Mouse (Mus musculus) neural tube, embryonic 15.5 days (tissue): Measurements from ENCODE around the gene Fmnl2. TPM values are rescaled to one million over a fixed set of nuclear protein-coding genes. Genes with fewer than 3 reads are reported as not detected.

Source experiments
- ATAC-seq: fragments of 200-750 bp; cut with Nextera tagmentation; 2 replicates; pipeline ENCODE4 v1.8.0; 2017; ENCODE audit warnings: mild to moderate bottlenecking, moderate TSS enrichment, moderate library complexity; ENCODE audit not compliant: low FRiP score
- H3K27ac ChIP-seq: fragments of 300-500 bp; sonication (generic); replicated peaks from 2 replicates; pipeline ENCODE4 v1.5.1; 2015; ENCODE audit warnings: mild to moderate bottlenecking, inconsistent platforms
- H3K27me3 ChIP-seq: fragments of 300-500 bp; sonication (generic); replicated peaks from 2 replicates; pipeline ENCODE4 v1.6.1; 2015; ENCODE audit warnings: inconsistent platforms
- H3K36me3 ChIP-seq: fragments of 300-500 bp; sonication (generic); 2 replicates; pipeline ENCODE4 v1.6.1; 2015; ENCODE audit warnings: inconsistent platforms
- H3K4me1 ChIP-seq: fragments of 300-500 bp; sonication (generic); 2 replicates; pipeline ENCODE4 v1.6.1; 2015; ENCODE audit warnings: inconsistent platforms
- H3K4me2 ChIP-seq: fragments of 300-500 bp; sonication (generic); 2 replicates; pipeline ENCODE4 v1.6.1; 2015; ENCODE audit warnings: inconsistent platforms, mild to moderate bottlenecking, moderate library complexity
- H3K4me3 ChIP-seq: fragments of 300-500 bp; sonication (generic); replicated peaks from 2 replicates; pipeline ENCODE4 v1.5.1; 2015; ENCODE audit warnings: mild to moderate bottlenecking, inconsistent platforms
- H3K9ac ChIP-seq: fragments of 300-500 bp; sonication (generic); replicated peaks from 2 replicates; pipeline ENCODE4 v1.6.1; 2015; ENCODE audit warnings: mild to moderate bottlenecking, inconsistent platforms
- H3K9me3 ChIP-seq: fragments of 300-500 bp; sonication (generic); replicated peaks from 2 replicates; pipeline ENCODE4 v1.6.1; 2016; ENCODE audit warnings: inconsistent platforms
- WGBS: fragments of 180-500 bp; shearing (Covaris S2); methylation state at CpG from one replicate; pipeline ENCODE4 v1.1.7; 2015; ENCODE audit warnings: mixed read lengths; 5-methylcytosine and 5-hydroxymethylcytosine counted together
- polyA plus RNA-seq: library from polyadenylated mRNA; unstranded; fragments of >200 nt; fragmentation: Nextera tagmentation; extraction: Ambion mirVana; gene quantifications from 2 replicates; pipeline ENCODE4 v1.2.1, GENCODE M21; 2015

Gene Fmnl2
- polyA plus RNA-seq, 1 experiment from 2014 or later: 8.8 TPM

DNA sequence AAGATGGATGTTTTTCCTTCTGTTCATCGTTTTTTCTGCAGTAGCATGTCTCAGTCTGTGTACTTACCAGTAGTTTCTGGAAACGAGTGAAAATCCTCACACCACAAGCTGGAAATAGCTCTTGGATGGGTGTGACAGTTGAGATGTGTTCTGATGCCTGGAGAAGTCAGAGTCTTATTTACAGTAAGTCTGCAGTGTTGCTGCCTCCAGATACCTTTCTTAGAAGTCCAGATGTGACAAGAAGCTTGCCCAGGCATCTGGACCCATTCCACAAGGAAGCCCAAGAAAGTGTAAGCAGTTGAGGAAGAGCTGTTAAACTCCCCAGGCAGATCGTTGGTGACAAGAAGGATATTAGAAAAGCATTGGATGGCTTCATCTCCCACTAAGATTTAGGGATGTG is 102.3 kb downstream of the Fmnl2 start:
- H3K4me1 ChIP-seq: peaks cover 55% of the 10 kb centered on the region

DNA sequence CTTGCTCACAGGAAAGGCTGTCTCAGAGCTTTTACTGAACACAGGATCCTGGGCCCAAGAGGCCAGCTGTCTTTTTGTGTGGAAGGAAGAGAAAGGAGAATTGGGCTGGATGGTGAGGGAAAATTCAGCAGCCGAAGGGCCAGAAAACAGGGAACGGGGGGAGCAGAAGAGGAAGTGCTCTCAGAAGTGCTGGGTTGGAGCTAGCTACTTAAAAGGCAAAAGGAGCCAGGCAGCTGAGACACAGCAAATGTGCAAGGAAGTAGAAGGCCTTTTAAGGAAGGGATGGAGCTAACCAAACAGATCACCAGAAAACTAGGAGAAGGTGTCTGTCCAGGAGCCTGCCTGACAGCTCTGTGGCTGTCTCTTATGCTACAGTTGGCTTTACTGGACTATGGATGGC is 103.0 kb downstream of the Fmnl2 start:
- Histone ChIP-seq H3K9me3 (no peaks in the 10 kb centered on the region), H3K9ac (no peak overlapping the region), H3K4me2 (no peak overlapping the region), H3K27ac (no peak overlapping the region), H3K4me1 (peaks cover 59% of the 10 kb centered on the region), H3K4me3 (no peak overlapping the region), H3K27me3 (no peaks in the 10 kb centered on the region), H3K36me3 (no peaks in the 10 kb centered on the region)
- no peak for ATAC-seq
- 56% methylated on average over 2 of the region's 2 CpGs for WGBS

More for the DNA sequence above, 102.3 kb downstream of the Fmnl2 start:
- no peak overlapping the region for H3K4me3 ChIP-seq
- no peaks in the 10 kb centered on the region for H3K36me3 ChIP-seq
- H3K27ac ChIP-seq: no peak overlapping the region
- H3K9ac ChIP-seq: no peak overlapping the region
- H3K9me3 ChIP-seq: no peaks in the 10 kb centered on the region
- no peak for ATAC-seq
- H3K4me2 ChIP-seq: no peak overlapping the region
- 41% methylated on average over 3 of the region's 3 CpGs for WGBS
- no peaks in the 10 kb centered on the region for H3K27me3 ChIP-seq

DNA sequence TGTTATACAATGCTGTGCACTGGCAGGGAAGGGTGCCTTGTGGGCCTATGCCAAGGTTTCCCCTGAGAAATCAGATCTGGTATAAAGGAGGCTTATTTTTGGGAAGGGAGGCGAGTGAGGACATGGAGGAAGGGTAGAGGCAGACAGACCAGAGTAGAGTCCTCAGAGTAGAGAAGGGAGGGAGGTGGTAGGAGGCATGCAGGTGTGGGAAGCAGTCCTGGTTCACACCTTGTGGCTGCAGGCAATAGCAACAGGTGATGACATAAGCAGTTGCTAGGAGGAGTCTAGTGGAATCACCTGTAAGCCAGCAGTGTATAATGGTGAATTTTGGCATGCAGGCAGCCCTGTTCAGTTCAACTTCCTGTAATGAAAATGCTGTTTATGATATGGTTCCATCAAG is 105.8 kb downstream of the Fmnl2 start:
- H3K4me3 ChIP-seq: no peak overlapping the region
- peaks cover 68% of the 10 kb centered on the region for H3K4me1 ChIP-seq
- no peak overlapping the region for H3K4me2 ChIP-seq
- no peak for ATAC-seq
- H3K9me3 ChIP-seq: no peaks in the 10 kb centered on the region
- WGBS: 86% methylated on average over 1 of the region's 1 CpGs
- H3K9ac ChIP-seq: no peak overlapping the region
- H3K27me3 ChIP-seq: no peaks in the 10 kb centered on the region
- no peak overlapping the region for H3K27ac ChIP-seq
- no peaks in the 10 kb centered on the region for H3K36me3 ChIP-seq

DNA sequence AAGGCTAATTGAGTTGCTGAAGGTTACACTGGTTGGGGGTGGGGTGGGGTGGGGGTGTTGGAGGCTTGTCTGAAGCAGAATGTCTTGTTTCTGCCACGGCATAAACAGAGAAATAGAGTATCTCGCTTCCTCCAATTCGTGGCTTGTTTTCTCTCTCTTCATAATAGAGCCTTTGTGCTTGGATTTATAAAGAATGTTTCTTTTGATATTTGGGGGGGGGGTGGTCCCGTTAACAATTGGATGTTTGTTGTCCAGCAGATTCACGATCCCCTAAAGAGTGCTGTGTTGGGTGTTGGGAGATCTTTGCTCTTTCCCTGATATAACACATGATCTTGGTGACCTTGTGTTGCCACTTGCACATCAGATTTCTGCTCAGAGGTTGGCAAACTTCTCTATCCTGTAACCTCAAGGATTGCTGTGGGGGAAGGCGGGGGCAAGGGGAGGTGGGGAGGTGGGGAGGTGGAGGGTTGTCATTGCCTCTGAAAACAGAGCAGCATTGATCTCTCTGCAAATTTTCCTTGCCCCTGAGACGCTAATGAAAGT is 106.8 kb downstream of the Fmnl2 start:
- no peak overlapping the region for H3K4me2 ChIP-seq
- no peaks in the 10 kb centered on the region for H3K36me3 ChIP-seq
- no peak overlapping the region for H3K4me3 ChIP-seq
- WGBS: 57% methylated on average over 7 of the region's 7 CpGs
- H3K27ac ChIP-seq: no peak overlapping the region
- H3K27me3 ChIP-seq: no peaks in the 10 kb centered on the region
- no peaks in the 10 kb centered on the region for H3K9me3 ChIP-seq
- H3K4me1 ChIP-seq: peaks cover 58% of the 10 kb centered on the region
- H3K9ac ChIP-seq: no peak overlapping the region
- no peak for ATAC-seq

DNA sequence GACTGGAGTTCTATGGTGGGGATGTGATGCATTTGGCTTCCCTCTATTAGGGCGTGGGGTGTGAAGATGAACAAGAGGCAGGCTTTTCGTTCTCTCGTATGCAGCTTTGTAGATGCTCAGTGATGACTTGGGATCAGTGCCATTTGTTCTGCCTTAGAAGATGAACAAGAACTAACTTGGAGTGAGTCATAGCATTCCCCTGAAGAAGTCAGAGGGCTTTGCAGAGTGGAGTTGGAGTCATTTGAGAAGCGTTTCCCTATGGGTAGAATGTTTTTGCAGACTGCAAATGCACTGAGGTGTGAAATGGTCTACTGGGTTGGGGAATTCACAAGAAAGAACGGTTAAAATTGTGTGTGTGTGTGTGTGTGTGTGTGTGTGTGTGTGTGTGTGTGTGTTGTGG is 108.6 kb downstream of the Fmnl2 start:
- whole genome bisulfite sequencing: 75% methylated on average over 5 of the region's 5 CpGs
- Histone ChIP-seq H3K36me3 (no peaks in the 10 kb centered on the region), H3K27ac (no peak overlapping the region), H3K9ac (no peak overlapping the region), H3K4me1 (peaks cover 42% of the 10 kb centered on the region), H3K4me3 (no peak overlapping the region), H3K4me2 (no peak overlapping the region), H3K27me3 (no peaks in the 10 kb centered on the region), H3K9me3 (no peaks in the 10 kb centered on the region)
- no peak for ATAC-seq

DNA sequence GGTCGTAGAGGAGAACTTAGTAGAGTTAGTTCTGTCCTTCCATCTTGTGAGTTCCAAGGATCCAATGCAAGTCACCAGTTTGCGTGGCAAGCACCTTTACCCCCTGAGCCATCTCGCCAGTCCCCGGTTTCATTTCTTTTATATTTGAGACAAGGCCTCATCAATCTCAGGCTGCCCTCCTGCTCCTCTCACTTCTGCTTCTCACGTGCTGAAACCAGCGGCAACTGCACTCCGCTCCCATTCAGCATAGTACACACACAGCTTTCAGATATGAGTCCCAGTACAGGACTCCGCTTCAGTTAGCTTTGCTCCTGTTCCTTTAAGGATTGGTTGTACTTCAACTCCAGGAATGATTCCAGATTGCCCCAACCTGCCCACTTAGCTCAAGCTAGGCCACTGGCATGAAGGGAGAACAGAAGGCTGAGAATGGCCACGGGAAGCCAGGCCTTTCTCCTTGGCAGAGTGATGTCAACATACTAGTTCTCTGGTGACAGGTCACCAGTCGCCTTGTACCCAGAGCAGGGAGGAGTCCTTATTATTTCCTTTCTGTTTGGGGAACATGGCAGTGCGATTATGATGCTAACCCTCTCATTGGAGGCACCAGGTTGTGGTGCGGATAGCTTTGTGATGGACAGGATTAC is 109.3 kb downstream of the Fmnl2 start:
- Histone ChIP-seq H3K9ac (no peak overlapping the region), H3K4me1 (peaks cover 40% of the 10 kb centered on the region), H3K27me3 (no peaks in the 10 kb centered on the region), H3K9me3 (no peaks in the 10 kb centered on the region), H3K4me2 (no peak overlapping the region), H3K4me3 (no peak overlapping the region), H3K36me3 (no peaks in the 10 kb centered on the region), H3K27ac (no peak overlapping the region)
- peak; percentile 43; the same call in 1 of the 2 replicates for ATAC-seq
- WGBS: 72% methylated on average over 12 of the region's 12 CpGs

DNA sequence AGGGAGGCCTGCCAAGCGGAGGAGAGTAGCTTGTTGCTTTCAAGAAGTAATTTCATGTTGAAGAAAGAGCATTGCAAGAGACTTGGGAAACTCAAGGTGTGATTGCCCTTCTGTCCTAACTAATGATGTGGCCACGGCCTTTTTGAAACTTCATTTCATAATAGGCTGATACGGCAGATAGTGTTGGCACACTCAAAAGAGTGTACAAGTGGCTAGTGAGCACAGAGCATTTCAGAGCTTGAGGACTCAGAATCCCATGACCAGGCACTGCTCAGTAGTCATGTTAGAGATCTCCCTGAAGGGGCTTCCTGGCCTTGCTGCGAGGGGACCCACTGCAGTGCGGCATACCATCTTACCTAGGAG is 109.8 kb downstream of the Fmnl2 start:
- Histone ChIP-seq H3K36me3 (no peaks in the 10 kb centered on the region), H3K4me2 (no peak overlapping the region), H3K4me1 (peaks cover 40% of the 10 kb centered on the region), H3K9me3 (no peaks in the 10 kb centered on the region), H3K4me3 (no peak overlapping the region), H3K27ac (no peak overlapping the region), H3K27me3 (no peaks in the 10 kb centered on the region), H3K9ac (no peak overlapping the region)
- ATAC-seq: no peak
- 99% methylated on average over 5 of the region's 5 CpGs for WGBS

DNA sequence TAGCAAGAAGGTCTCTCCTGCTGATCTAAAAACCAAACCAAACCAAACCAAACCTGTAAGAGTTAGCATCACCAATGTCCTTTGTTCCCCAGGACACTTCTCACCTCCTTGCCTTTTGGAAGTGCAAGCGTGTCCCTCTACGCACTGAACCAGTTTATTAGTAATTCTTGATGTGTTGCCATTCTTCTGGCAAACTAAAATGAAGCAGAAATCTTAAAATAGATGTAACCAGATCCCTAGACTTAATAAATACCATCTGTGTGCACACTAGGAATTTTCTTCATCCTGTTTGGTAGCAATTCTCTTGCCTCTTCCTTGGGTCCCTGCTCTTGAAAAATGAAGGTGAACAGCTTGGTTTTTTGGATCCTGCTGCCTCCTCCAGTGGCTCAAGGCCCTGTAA is 111.2 kb downstream of the Fmnl2 start:
- Histone ChIP-seq H3K4me3 (no peak overlapping the region), H3K27ac (no peak overlapping the region), H3K9me3 (no peaks in the 10 kb centered on the region), H3K27me3 (no peaks in the 10 kb centered on the region), H3K9ac (no peak overlapping the region), H3K4me2 (no peak overlapping the region), H3K36me3 (no peaks in the 10 kb centered on the region), H3K4me1 (peaks cover 36% of the 10 kb centered on the region)
- WGBS: 92% methylated on average over 2 of the region's 2 CpGs
- ATAC-seq: no peak

DNA sequence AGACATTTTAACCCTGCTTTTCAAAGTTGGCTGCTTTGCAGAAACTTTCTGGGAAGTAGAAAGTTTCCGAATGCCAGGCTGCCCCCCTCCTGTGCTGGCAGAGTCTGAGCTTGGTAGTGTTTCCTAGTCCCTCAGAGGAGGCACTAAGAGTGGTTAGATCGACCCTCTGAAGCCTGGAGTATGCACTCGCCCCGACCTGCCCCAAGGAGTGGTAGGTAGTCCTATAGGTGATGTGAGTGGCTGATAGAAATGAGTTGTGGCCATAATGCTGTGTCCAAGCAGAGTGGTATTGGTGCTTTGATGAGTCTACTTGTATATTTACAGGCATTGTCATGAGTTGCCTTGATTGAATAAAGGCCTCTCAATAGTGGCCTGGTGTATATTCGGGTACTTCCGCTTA is 116.4 kb downstream of the Fmnl2 start:
- Histone ChIP-seq H3K4me1 (peaks cover 11% of the 10 kb centered on the region), H3K9me3 (no peaks in the 10 kb centered on the region), H3K9ac (no peak overlapping the region), H3K27ac (no peak overlapping the region), H3K36me3 (no peaks in the 10 kb centered on the region), H3K4me3 (no peak overlapping the region), H3K27me3 (no peaks in the 10 kb centered on the region), H3K4me2 (no peak overlapping the region)
- WGBS: 88% methylated on average over 6 of the region's 6 CpGs
- ATAC-seq: no peak

DNA sequence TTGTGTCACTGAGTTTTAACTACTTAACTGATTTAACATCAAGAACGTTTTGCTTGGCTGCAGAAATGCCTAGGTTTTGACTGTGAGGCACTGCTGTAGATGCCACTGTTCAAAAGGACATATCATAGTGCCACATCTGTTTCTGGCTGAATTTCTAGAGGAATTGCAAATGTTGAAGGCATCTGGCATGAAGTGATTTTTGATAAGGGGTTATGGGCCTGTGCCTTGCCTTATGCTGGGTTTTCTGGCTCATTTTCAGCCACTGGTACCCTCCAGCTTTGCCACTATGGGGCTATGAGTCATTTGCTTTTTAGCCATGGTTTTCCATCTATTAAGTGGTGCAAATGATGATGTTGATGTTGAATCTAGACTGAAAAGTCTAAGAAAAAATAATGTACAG is 117.1 kb downstream of the Fmnl2 start:
- Histone ChIP-seq H3K4me1 (peaks cover 18% of the 10 kb centered on the region), H3K27ac (no peak overlapping the region), H3K27me3 (no peaks in the 10 kb centered on the region), H3K36me3 (no peaks in the 10 kb centered on the region), H3K9me3 (no peaks in the 10 kb centered on the region), H3K4me2 (no peak overlapping the region), H3K4me3 (no peak overlapping the region), H3K9ac (no peak overlapping the region)
- 64% methylated on average over 1 of the region's 1 CpGs for WGBS
- ATAC-seq: no peak

DNA sequence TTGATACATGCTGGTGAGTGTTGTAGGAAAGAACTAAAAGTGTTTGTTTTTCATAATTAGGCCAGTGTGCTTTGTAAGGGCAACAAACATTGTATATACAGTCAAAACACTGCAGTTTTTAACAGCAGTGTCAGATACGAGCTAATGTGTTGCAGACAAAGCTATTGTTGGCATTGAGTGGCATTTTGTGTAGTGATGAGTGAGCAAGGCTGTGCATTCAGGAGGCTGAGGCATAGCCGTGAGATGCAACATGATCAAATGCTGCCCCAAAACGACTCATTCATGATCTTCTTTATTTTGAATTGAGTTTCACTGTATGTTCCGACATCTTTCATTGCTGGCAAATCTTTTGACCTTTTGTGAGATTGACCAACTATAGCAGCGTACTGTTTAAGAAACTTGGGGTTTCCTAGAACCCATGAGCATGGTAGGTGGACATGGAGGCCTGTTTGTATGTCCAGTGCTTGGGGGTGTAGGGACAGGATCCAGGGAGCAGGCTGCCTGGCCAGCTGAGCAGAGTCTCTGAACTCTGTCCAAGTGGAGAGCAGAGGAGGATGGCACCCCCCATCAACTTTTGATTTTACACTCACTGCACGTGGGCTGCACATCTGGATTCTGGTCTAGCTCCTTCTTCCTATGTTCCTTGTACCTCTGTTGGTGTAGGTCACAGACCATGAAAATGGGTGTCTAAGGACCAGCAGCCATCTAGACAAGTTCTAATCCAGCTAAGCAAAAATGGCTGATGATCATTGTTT is 120.4 kb downstream of the Fmnl2 start:
- Histone ChIP-seq H3K9ac (no peak overlapping the region), H3K4me1 (peaks cover 33% of the 10 kb centered on the region), H3K27me3 (no peaks in the 10 kb centered on the region), H3K4me2 (no peak overlapping the region), H3K9me3 (no peaks in the 10 kb centered on the region), H3K27ac (no peak overlapping the region), H3K36me3 (no peaks in the 10 kb centered on the region), H3K4me3 (no peak overlapping the region)
- 88% methylated on average over 6 of the region's 6 CpGs for WGBS
- ATAC-seq: no peak

DNA sequence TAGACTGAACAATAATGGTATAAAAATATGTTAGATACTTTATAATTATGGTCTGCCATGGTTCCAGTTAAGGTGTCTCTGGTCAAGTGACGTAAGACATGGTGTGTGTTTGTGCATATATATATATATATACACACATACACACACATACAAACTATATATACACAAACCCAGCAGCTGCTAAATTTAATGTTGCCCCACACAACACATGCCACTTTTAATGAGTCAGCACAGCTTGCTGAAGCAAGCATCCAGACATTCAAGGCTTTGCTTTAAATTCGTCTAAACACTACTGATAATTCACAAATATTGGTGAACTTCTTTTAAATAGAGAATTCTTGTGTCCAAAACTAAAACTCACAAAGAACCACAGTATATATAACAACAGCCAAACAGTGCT is 121.1 kb downstream of the Fmnl2 start:
- Histone ChIP-seq H3K27me3 (no peaks in the 10 kb centered on the region), H3K4me2 (no peak overlapping the region), H3K9ac (no peak overlapping the region), H3K36me3 (no peaks in the 10 kb centered on the region), H3K4me1 (peaks cover 33% of the 10 kb centered on the region), H3K4me3 (no peak overlapping the region), H3K27ac (no peak overlapping the region), H3K9me3 (no peaks in the 10 kb centered on the region)
- no peak for ATAC-seq
- 75% methylated on average over 2 of the region's 2 CpGs for WGBS
